Mouse (Mus musculus): Measurements from ENCODE around the gene Fate1.

- TF ChIP-seq EP300 (optimal IDR thresholded peaks at IDR 0.05) (no peak), CTCF (IDR thresholded peaks at IDR 0.05; ENCODE audit: low read depth) (no peak)
Observed at GRCm38 (mm10) chrX:72023542-72023941, 50.8 kb downstream of the Fate1 start.

All from stomach, postnatal 0 days (tissue).